Mouse (Mus musculus) intestine, embryonic 14.5 days (tissue): Measurements from ENCODE around the gene St6galnac3. TPM values are rescaled to one million over a fixed set of nuclear protein-coding genes. Genes with fewer than 3 reads are reported as not detected.

Source experiments
- ATAC-seq: fragments of 200-750 bp; cut with Nextera tagmentation; replicated peaks from 2 replicates; pipeline ENCODE4 v1.8.0; 2017; ENCODE audit warnings: low read depth, moderate number of reproducible peaks, moderate TSS enrichment, moderate library complexity; ENCODE audit not compliant: low FRiP score, low TSS enrichment
- DNase-seq: peaks from one replicate; pipeline ENCODE4 v3.0.0-alpha.2; 2018; ENCODE audit warnings: low spot score
- H3K27ac ChIP-seq: fragments of 300-500 bp; sonication (generic); 2 replicates; pipeline ENCODE4 v1.5.1; 2014; ENCODE audit warnings: low read depth, mild to moderate bottlenecking, control low read depth
- H3K27me3 ChIP-seq: fragments of 300-500 bp; sonication (generic); replicated peaks from 2 replicates; pipeline ENCODE4 v1.6.1; 2014; ENCODE audit warnings: low read length, control low read depth; ENCODE audit not compliant: control insufficient read depth, insufficient read depth
- H3K36me3 ChIP-seq: fragments of 300-500 bp; sonication (generic); 2 replicates; pipeline ENCODE4 v1.6.1; 2014; ENCODE audit warnings: low read length, control low read depth; ENCODE audit not compliant: control insufficient read depth, insufficient read depth
- H3K4me1 ChIP-seq: fragments of 300-500 bp; sonication (generic); replicated peaks from 2 replicates; pipeline ENCODE4 v1.6.1; 2014; ENCODE audit warnings: low read length, control low read depth, mixed read lengths; ENCODE audit not compliant: control insufficient read depth, insufficient read depth
- H3K4me2 ChIP-seq: fragments of 300-500 bp; sonication (generic); 2 replicates; pipeline ENCODE4 v1.6.1; 2014; ENCODE audit warnings: low read length
- H3K4me3 ChIP-seq: fragments of 300-500 bp; sonication (generic); 2 replicates; pipeline ENCODE4 v1.5.1; 2014; ENCODE audit warnings: low read depth, low read length, control low read depth, mixed read lengths
- H3K9ac ChIP-seq: fragments of 300-500 bp; sonication (generic); 2 replicates; pipeline ENCODE4 v1.6.1; 2014; ENCODE audit warnings: mild to moderate bottlenecking, low read length
- H3K9me3 ChIP-seq: fragments of 300-500 bp; sonication (generic); 2 replicates; pipeline ENCODE4 v1.6.1; 2016; ENCODE audit warnings: low read length, control low read depth; ENCODE audit not compliant: control insufficient read depth
- WGBS: fragments of 180-500 bp; shearing (Covaris S2); extraction: QIAGEN DNeasy Blood & Tissue Kit; methylation state at CpG from one replicate; pipeline ENCODE4 v1.1.7; 2014; 5-methylcytosine and 5-hydroxymethylcytosine counted together
- polyA plus RNA-seq: library from polyadenylated mRNA; unstranded; fragments of >200 nt; fragmentation: Nextera tagmentation; extraction: Ambion mirVana; gene quantifications from 2 replicates; pipeline ENCODE4 v1.2.1, GENCODE M21; 2014

The St6galnac3 gene
- polyA plus RNA-seq, 1 experiment from 2014 or later = 45.5 TPM

DNA sequence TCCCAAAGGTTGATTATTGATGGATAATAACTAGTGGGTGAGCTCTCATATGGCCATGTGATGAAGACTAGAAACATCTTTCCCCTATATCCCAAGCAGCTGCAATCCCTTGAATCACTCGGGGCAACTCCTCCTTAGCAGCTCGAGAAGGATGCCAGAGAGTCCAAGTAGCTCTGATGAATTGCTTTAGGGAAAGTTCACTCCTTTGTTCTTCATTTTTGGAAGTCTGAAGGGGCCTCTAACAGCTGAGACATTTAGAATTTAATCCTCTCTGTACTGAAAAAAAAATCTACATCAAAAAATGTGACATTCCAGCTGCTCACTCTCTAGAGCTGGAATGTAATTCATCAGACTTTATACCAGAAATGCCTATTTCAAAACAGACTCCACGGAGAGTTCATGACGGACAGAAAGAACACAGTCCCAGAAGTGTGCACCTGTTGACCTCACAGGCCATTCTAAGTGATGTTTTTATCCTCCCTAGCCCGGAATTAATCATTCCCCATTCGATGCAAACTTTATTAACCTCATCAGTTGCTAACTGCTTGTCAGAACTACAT is 211.4 kb downstream of the St6galnac3 start:
- no peak overlapping the region for H3K4me3 ChIP-seq
- H3K9ac ChIP-seq = no peak overlapping the region
- WGBS = 35% methylated on average over 6 of the region's 6 CpGs
- no peak for DNase-seq
- 0 out of 2 replicates have a peak, but pooled peaks cover 9% of the 10 kb centered on the region for H3K4me1 ChIP-seq
- no peaks in the 10 kb centered on the region for H3K9me3 ChIP-seq
- H3K4me2 ChIP-seq = no peak overlapping the region
- no peaks in the 10 kb centered on the region for H3K27me3 ChIP-seq
- no peak overlapping the region for H3K27ac ChIP-seq
- H3K36me3 ChIP-seq = no peaks in the 10 kb centered on the region
- no peak for ATAC-seq

- no peak overlapping the region for H3K4me3 ChIP-seq
- no peaks in the 10 kb centered on the region for H3K36me3 ChIP-seq
- DNase-seq (no peak), ATAC-seq (no peak)
- H3K9me3 ChIP-seq = no peaks in the 10 kb centered on the region
- no peak overlapping the region for H3K9ac ChIP-seq
- H3K4me1 ChIP-seq = 0 out of 2 replicates have a peak, but pooled peaks cover 9% of the 10 kb centered on the region
- H3K27ac ChIP-seq = no peak overlapping the region
- no peaks in the 10 kb centered on the region for H3K27me3 ChIP-seq
- WGBS = 68% methylated on average over 6 of the region's 6 CpGs
- H3K4me2 ChIP-seq = no peak overlapping the region
These were observed 212.4 kb downstream of the St6galnac3 start for GRCm38 (mm10) chr3:153512545-153512944.

DNA sequence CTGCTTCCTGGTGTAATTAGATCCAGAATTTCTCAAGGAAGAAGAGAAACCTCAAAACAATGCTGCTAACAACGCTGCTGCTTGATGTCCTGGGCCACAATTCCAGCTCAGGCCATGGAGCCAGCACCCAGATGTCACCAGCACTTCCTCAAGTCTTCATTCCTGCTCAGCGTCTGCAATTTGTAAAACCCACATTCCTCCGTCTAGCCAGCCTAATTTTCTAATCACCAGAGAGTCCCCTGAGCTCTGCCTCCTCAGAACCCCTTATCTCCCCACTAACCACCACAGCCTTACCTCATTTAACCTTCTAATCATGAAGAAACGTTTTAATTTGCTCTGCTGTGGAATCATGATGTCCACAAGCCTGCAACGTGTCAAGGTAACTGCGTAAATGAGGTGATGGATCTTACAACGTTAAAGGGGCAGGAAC is 213.8 kb downstream of the St6galnac3 start:
- 0 out of 2 replicates have a peak, but pooled peaks cover 6% of the 10 kb centered on the region for H3K36me3 ChIP-seq
- no peaks in the 10 kb centered on the region for H3K9me3 ChIP-seq
- H3K4me1 ChIP-seq = 0 out of 2 replicates have a peak, but pooled peaks cover 9% of the 10 kb centered on the region
- H3K4me3 ChIP-seq = no peak overlapping the region
- H3K27me3 ChIP-seq = no peaks in the 10 kb centered on the region
- no peak for DNase-seq
- H3K27ac ChIP-seq = no peak overlapping the region
- H3K9ac ChIP-seq = no peak overlapping the region
- 29% methylated on average over 7 of the region's 7 CpGs for WGBS
- no peak overlapping the region for H3K4me2 ChIP-seq
- ATAC-seq = no peak

DNA sequence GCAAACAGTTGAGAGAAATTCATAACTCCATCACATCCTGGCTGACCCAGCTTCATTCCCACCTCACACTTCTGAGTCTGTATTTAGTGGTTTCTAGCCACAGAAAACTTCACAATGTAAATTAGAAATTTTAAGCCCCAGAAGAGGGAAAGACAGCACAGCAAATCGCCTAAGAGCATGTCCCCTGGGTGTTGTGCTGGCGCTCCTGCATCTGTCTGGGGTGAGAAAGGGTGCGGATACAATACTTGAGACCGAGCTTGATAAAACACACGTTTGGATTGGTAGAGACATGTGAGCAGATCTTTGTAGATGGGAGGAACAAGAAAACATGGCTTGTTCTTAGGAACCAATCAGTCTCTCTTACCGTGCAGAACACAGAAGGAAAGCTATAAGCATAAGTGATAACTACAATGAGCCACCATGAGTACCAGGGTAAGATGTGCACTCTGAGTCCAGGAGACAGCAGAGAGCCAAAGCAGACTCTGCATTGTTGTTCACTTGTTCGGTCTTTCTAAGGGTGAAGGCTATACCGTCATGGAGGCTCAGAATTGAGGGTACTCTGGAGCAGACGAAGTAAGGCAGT is 214.8 kb downstream of the St6galnac3 start:
- 0 out of 2 replicates have a peak, but pooled peaks cover 6% of the 10 kb centered on the region for H3K36me3 ChIP-seq
- no peak for ATAC-seq
- WGBS = 86% methylated on average over 9 of the region's 9 CpGs

DNA sequence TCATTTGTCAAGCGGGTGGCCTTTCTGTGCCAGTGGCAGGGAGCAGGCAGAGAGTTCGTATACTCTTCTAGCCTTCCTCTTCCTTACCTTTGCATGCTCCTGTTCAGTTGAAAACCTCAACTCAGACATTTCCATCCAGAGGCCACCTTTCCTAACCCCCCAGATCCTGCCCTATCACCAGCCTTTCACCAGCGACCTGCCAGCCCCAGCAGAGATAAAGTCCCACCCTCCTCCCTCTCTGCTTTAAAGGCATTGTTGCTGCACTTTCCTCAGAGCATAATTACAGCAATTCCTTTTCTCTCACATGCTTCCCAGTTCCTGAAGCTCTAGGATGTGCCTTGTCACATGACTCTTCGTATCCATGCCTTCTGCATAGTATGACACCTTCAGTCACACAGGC is 215.3 kb downstream of the St6galnac3 start:
- Histone ChIP-seq H3K27me3 (no peaks in the 10 kb centered on the region), H3K9ac (no peak overlapping the region), H3K4me3 (no peak overlapping the region), H3K36me3 (0 out of 2 replicates have a peak, but pooled peaks cover 6% of the 10 kb centered on the region), H3K4me1 (0 out of 2 replicates have a peak, but pooled peaks cover 9% of the 10 kb centered on the region), H3K27ac (no peak overlapping the region), H3K9me3 (no peaks in the 10 kb centered on the region), H3K4me2 (no peak overlapping the region)
- 70% methylated on average over 4 of the region's 4 CpGs for WGBS
- ATAC-seq = no peak
- DNase-seq = no peak

More for the DNA sequence above, 214.8 kb downstream of the St6galnac3 start:
- no peak overlapping the region for H3K9ac ChIP-seq
- 0 out of 2 replicates have a peak, but pooled peaks cover 9% of the 10 kb centered on the region for H3K4me1 ChIP-seq
- H3K4me3 ChIP-seq = no peak overlapping the region
- no peak overlapping the region for H3K4me2 ChIP-seq
- no peak overlapping the region for H3K27ac ChIP-seq
- no peaks in the 10 kb centered on the region for H3K9me3 ChIP-seq
- DNase-seq = no peak
- no peaks in the 10 kb centered on the region for H3K27me3 ChIP-seq

GRCm38 (mm10) chr3:153509029-153509428 is 215.9 kb downstream of the St6galnac3 start:
- 81% methylated on average over 3 of the region's 3 CpGs for WGBS
- Histone ChIP-seq H3K9me3 (no peaks in the 10 kb centered on the region), H3K4me1 (0 out of 2 replicates have a peak, but pooled peaks cover 9% of the 10 kb centered on the region), H3K4me2 (no peak overlapping the region), H3K27ac (no peak overlapping the region), H3K36me3 (0 out of 2 replicates have a peak, but pooled peaks cover 6% of the 10 kb centered on the region), H3K4me3 (no peak overlapping the region), H3K27me3 (no peaks in the 10 kb centered on the region), H3K9ac (no peak overlapping the region)
- no peak for DNase-seq
- no peak for ATAC-seq

DNA sequence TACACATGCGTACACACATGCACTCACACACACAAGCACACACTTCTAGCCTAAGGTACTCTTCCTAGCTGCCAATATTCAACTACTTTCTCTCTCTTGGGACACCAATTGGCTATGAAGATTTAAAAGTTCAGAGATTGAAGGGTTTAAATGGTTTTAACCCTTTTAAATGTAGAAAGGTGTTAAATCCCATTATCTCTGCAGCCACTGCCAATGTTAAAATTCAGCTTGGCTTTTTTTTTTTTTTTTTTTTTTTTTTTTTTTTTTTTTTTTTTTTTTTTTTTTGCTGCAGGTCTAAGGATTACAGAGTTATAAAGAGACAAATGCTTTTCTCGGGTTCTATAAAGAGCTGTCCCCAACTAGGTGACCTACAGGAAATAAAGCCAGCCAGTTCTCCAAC is 216.4 kb downstream of the St6galnac3 start:
- WGBS = 89% methylated on average over 2 of the region's 2 CpGs
- no peak overlapping the region for H3K4me3 ChIP-seq

GRCm38 (mm10) chr3:153507599-153507998 is 217.4 kb downstream of the St6galnac3 start:
- 0 out of 2 replicates have a peak, but pooled peaks cover 4% of the 10 kb centered on the region for H3K4me1 ChIP-seq
- no peaks in the 10 kb centered on the region for H3K27me3 ChIP-seq
- H3K27ac ChIP-seq = no peak overlapping the region
- H3K4me2 ChIP-seq = no peak overlapping the region
- ATAC-seq (no peak), DNase-seq (no peak)
- H3K36me3 ChIP-seq = 0 out of 2 replicates have a peak, but pooled peaks cover 6% of the 10 kb centered on the region
- H3K4me3 ChIP-seq = no peak overlapping the region
- no peaks in the 10 kb centered on the region for H3K9me3 ChIP-seq
- no peak overlapping the region for H3K9ac ChIP-seq
- 80% methylated on average over 2 of the region's 2 CpGs for WGBS

More for the DNA sequence above, 216.4 kb downstream of the St6galnac3 start:
- no peaks in the 10 kb centered on the region for H3K9me3 ChIP-seq
- 0 out of 2 replicates have a peak, but pooled peaks cover 9% of the 10 kb centered on the region for H3K4me1 ChIP-seq
- no peak for ATAC-seq
- no peaks in the 10 kb centered on the region for H3K27me3 ChIP-seq
- no peak overlapping the region for H3K4me2 ChIP-seq
- H3K27ac ChIP-seq = no peak overlapping the region
- no peak overlapping the region for H3K9ac ChIP-seq
- no peak for DNase-seq
- 0 out of 2 replicates have a peak, but pooled peaks cover 6% of the 10 kb centered on the region for H3K36me3 ChIP-seq
